Mouse (Mus musculus) midbrain, postnatal 0 days (tissue): ENCODE results near the gene Dlgap1. TPM values are rescaled to one million over a fixed set of nuclear protein-coding genes. Genes with fewer than 3 reads are reported as not detected.
A peak's percentile ranks its signal among the peaks of the same experiment; 100 is the strongest.

Source experiments
- ATAC-seq: fragments of 200-750 bp; cut with Nextera tagmentation; 2 replicates; pipeline ENCODE4 v1.8.0; 2017; ENCODE audit warnings: moderate number of reproducible peaks, mild to moderate bottlenecking, moderate TSS enrichment, moderate library complexity; ENCODE audit not compliant: low FRiP score
- DNase-seq: peaks from one replicate; pipeline ENCODE4 v3.0.0-alpha.2; 2015; ENCODE audit warnings: low spot score
- H3K27ac ChIP-seq: fragments of 300-500 bp; sonication (generic); 2 replicates; pipeline ENCODE4 v1.5.1; 2014; ENCODE audit warnings: low read depth, mild to moderate bottlenecking, low read length, mixed read lengths
- H3K27me3 ChIP-seq: fragments of 300-500 bp; sonication (generic); 2 replicates; pipeline ENCODE4 v1.6.1; 2014; ENCODE audit warnings: low read length, control low read depth, mixed read lengths; ENCODE audit not compliant: insufficient read depth
- H3K36me3 ChIP-seq: fragments of 300-500 bp; sonication (generic); 2 replicates; pipeline ENCODE4 v1.6.1; 2014; ENCODE audit warnings: low read length, control low read depth, mixed read lengths; ENCODE audit not compliant: insufficient read depth
- H3K4me1 ChIP-seq: fragments of 300-500 bp; sonication (generic); 2 replicates; pipeline ENCODE4 v1.6.1; 2014; ENCODE audit warnings: mild to moderate bottlenecking, control low read depth, antibody characterized with exemption, low read length, mixed read lengths; ENCODE audit not compliant: insufficient read depth
- H3K4me2 ChIP-seq: fragments of 300-500 bp; sonication (generic); 2 replicates; pipeline ENCODE4 v1.6.1; 2014; ENCODE audit warnings: low read depth, mild to moderate bottlenecking, low read length, mixed read lengths; ENCODE audit not compliant: poor library complexity, severe bottlenecking
- H3K4me3 ChIP-seq: fragments of 300-500 bp; sonication (generic); 2 replicates; pipeline ENCODE4 v1.5.1; 2014; ENCODE audit warnings: low read depth, mild to moderate bottlenecking, low read length, moderate library complexity
- H3K9ac ChIP-seq: fragments of 300-500 bp; sonication (generic); replicated peaks from 2 replicates; pipeline ENCODE4 v1.6.1; 2014; ENCODE audit warnings: mild to moderate bottlenecking, low read length, moderate library complexity, mixed read lengths; ENCODE audit not compliant: poor library complexity, severe bottlenecking
- H3K9me3 ChIP-seq: fragments of 300-500 bp; sonication (generic); 2 replicates; pipeline ENCODE4 v1.6.1; 2016; ENCODE audit warnings: low read length, control low read depth
- CTCF ChIP-seq: IDR thresholded peaks from 2 replicates; pipeline ENCODE4 v1.5.1; 2016; ENCODE audit warnings: antibody characterized with exemption, mild to moderate bottlenecking
- WGBS: fragments of 180-500 bp; shearing (Covaris S2); extraction: QIAGEN DNeasy Blood & Tissue Kit; methylation state at CpG from one replicate; pipeline ENCODE4 v1.1.7; 2014; 5-methylcytosine and 5-hydroxymethylcytosine counted together
- polyA plus RNA-seq: library from polyadenylated mRNA; unstranded; fragments of >200 nt; fragmentation: Nextera tagmentation; extraction: Ambion mirVana; gene quantifications from 2 replicates; pipeline ENCODE4 v1.2.1, GENCODE M21; 2015
- total RNA-seq: library from RNA; depleted of rRNA; stranded (reverse); fragments of >200 nt; gene quantifications from 2 replicates; pipeline ENCODE4 v1.2.3, GENCODE M21; 2014

Gene Dlgap1
- total and polyA plus RNA-seq, 2 experiments from 2014 or later, result 34.9 to 84.8 TPM

DNA sequence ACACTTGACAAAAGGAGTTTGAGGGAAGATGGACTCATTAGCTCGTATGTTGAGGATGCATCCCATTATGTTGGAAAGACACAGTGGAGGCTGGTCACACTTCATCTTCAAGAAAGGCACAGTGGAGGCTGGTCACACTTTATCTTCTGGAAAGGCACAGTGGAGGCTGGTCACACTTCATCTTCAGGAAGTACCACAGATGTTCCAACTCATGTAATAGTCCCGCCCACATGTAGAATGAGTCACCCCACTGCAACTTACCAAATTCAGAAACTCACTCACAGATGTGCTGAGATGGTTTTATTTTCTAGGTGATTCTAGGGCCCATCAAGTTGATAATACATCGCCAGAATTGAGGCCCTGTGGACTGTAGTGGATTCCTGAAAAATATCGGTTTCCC is 119.3 kb downstream of the Dlgap1 start:
- Histone ChIP-seq H3K36me3 (no peaks in the 10 kb centered on the region), H3K9me3 (no peaks in the 10 kb centered on the region), H3K27ac (no peak overlapping the region), H3K4me1 (no peaks in the 10 kb centered on the region), H3K27me3 (no peaks in the 10 kb centered on the region), H3K4me3 (no peak overlapping the region), H3K4me2 (no peak overlapping the region), H3K9ac (no peak overlapping the region)
- WGBS, result 96% methylated on average over 4 of the region's 4 CpGs
- ATAC-seq (no peak), DNase-seq (no peak)
- TF ChIP-seq CTCF, result no peak

GRCm38 (mm10) chr17:70090737-70091136 is 121.9 kb downstream of the Dlgap1 start:
- H3K27me3 ChIP-seq, result no peaks in the 10 kb centered on the region
- no peaks in the 10 kb centered on the region for H3K4me1 ChIP-seq
- H3K4me3 ChIP-seq, result no peak overlapping the region
- TF ChIP-seq CTCF, result no peak
- no peak overlapping the region for H3K4me2 ChIP-seq
- no peak overlapping the region for H3K9ac ChIP-seq
- H3K9me3 ChIP-seq, result no peaks in the 10 kb centered on the region
- ATAC-seq (no peak), DNase-seq (no peak)
- WGBS, result 83% methylated on average over 2 of the region's 2 CpGs
- H3K27ac ChIP-seq, result no peak overlapping the region
- no peaks in the 10 kb centered on the region for H3K36me3 ChIP-seq

- WGBS, result 70% methylated on average over 2 of the region's 2 CpGs
- H3K27ac ChIP-seq, result no peak overlapping the region
- no peaks in the 10 kb centered on the region for H3K27me3 ChIP-seq
- H3K9me3 ChIP-seq, result no peaks in the 10 kb centered on the region
- ATAC-seq (no peak), DNase-seq (no peak)
- no peaks in the 10 kb centered on the region for H3K4me1 ChIP-seq
- no peaks in the 10 kb centered on the region for H3K36me3 ChIP-seq
- no peak overlapping the region for H3K4me3 ChIP-seq
- TF ChIP-seq CTCF, result no peak
- no peak overlapping the region for H3K9ac ChIP-seq
- H3K4me2 ChIP-seq, result no peak overlapping the region
Observed at GRCm38 (mm10) chr17:70129151-70129550, 160.3 kb downstream of the Dlgap1 start.

GRCm38 (mm10) chr17:70169831-70170230 is 201.0 kb downstream of the Dlgap1 start:
- no peak for ATAC-seq
- no peak for DNase-seq
- H3K27me3 ChIP-seq, result no peaks in the 10 kb centered on the region
- no peaks in the 10 kb centered on the region for H3K36me3 ChIP-seq
- H3K4me3 ChIP-seq, result no peak overlapping the region
- H3K9ac ChIP-seq, result no peak overlapping the region
- no peaks in the 10 kb centered on the region for H3K4me1 ChIP-seq
- TF ChIP-seq CTCF, result no peak
- H3K9me3 ChIP-seq, result no peaks in the 10 kb centered on the region
- H3K4me2 ChIP-seq, result no peak overlapping the region
- no peak overlapping the region for H3K27ac ChIP-seq
- 89% methylated on average over 2 of the region's 2 CpGs for WGBS

- DNase-seq, result peak; percentile 12
- no peak for TF ChIP-seq CTCF
- Histone ChIP-seq H3K4me1 (no peaks in the 10 kb centered on the region), H3K9me3 (no peaks in the 10 kb centered on the region), H3K36me3 (no peaks in the 10 kb centered on the region), H3K4me2 (no peak overlapping the region), H3K27ac (no peak overlapping the region), H3K4me3 (no peak overlapping the region), H3K9ac (no peak overlapping the region), H3K27me3 (no peaks in the 10 kb centered on the region)
- no peak for ATAC-seq
- 58% methylated on average over 9 of the region's 9 CpGs for WGBS
Observed at GRCm38 (mm10) chr17:70172500-70173036, 203.7 kb downstream of the Dlgap1 start.

GRCm38 (mm10) chr17:70173916-70174315 is 205.0 kb downstream of the Dlgap1 start:
- ATAC-seq (no peak), DNase-seq (no peak)
- no peaks in the 10 kb centered on the region for H3K4me1 ChIP-seq
- H3K4me2 ChIP-seq, result no peak overlapping the region
- H3K36me3 ChIP-seq, result no peaks in the 10 kb centered on the region
- no peak overlapping the region for H3K27ac ChIP-seq
- no peak overlapping the region for H3K4me3 ChIP-seq
- no peak for TF ChIP-seq CTCF
- 91% methylated on average over 6 of the region's 6 CpGs for WGBS
- no peak overlapping the region for H3K9ac ChIP-seq
- no peaks in the 10 kb centered on the region for H3K9me3 ChIP-seq
- no peaks in the 10 kb centered on the region for H3K27me3 ChIP-seq
